Mouse (Mus musculus): ENCODE measurements around the gene Dip2a. TPM values are rescaled to one million over a fixed set of nuclear protein-coding genes. Genes with fewer than 3 reads are reported as not detected.

Dip2a gene
- not detected in 2 replicates for polyA plus RNA-seq (2012; ENCODE audit: insufficient read depth, insufficient read length, low replicate concordance, missing spikeins)

- peaks cover 3% of the 10 kb centered on the region for H3K4me1 ChIP-seq (ENCODE audit: control insufficient read depth, insufficient read depth, low read length)
- under 1% methylated on average over 94 of the region's 94 CpGs for WGBS
- no peak for TF ChIP-seq CTCF (IDR thresholded peaks at IDR 0.05; ENCODE audit: insufficient read depth, low read depth, low read length)
- peak; percentile 40 for TF ChIP-seq POLR2A (IDR thresholded peaks at IDR 0.05; ENCODE audit: insufficient read depth, low read depth, low read length)
- H3K27ac ChIP-seq (ENCODE audit: insufficient read depth, low read depth, low read length) = peak within 1 kb of the TSS; percentile 58; the same call in 1 of the 2 replicates
- H3K4me3 ChIP-seq (ENCODE audit: insufficient read depth, low read depth, low read length) = peak within 1 kb of the TSS; percentile 84
These were observed at the start of gene Dip2a for GRCm38 (mm10) chr10:76344711-76345539. Gene Dip2a (minus strand): TSS chr10:76345291.

GRCm38 (mm10) chr10:76392596-76392995 lies 47.5 kb upstream of the Dip2a start:
- Histone ChIP-seq H3K4me3 (ENCODE audit: insufficient read depth, low read depth, low read length) (no peak overlapping the region), H3K27ac (ENCODE audit: insufficient read depth, low read depth, low read length) (no peak overlapping the region), H3K4me1 (ENCODE audit: control insufficient read depth, insufficient read depth, low read length) (no peaks in the 10 kb centered on the region)
- WGBS = 96% methylated on average over 12 of the region's 12 CpGs
- TF ChIP-seq POLR2A (IDR thresholded peaks at IDR 0.05; ENCODE audit: insufficient read depth, low read depth, low read length) (no peak), CTCF (IDR thresholded peaks at IDR 0.05; ENCODE audit: insufficient read depth, low read depth, low read length) (no peak)

GRCm38 (mm10) chr10:76391786-76392185 lies 46.7 kb upstream of the Dip2a start:
- Histone ChIP-seq H3K27ac (ENCODE audit: insufficient read depth, low read depth, low read length) (no peak overlapping the region), H3K4me1 (ENCODE audit: control insufficient read depth, insufficient read depth, low read length) (no peaks in the 10 kb centered on the region), H3K4me3 (ENCODE audit: insufficient read depth, low read depth, low read length) (no peak overlapping the region)
- TF ChIP-seq CTCF (IDR thresholded peaks at IDR 0.05; ENCODE audit: insufficient read depth, low read depth, low read length) = 0 out of 2 replicates have a peak, but pooled peaks have one; percentile 27
- no peak for TF ChIP-seq POLR2A (IDR thresholded peaks at IDR 0.05; ENCODE audit: insufficient read depth, low read depth, low read length)
- WGBS = 86% methylated on average over 9 of the region's 9 CpGs

- Histone ChIP-seq H3K4me3 (ENCODE audit: insufficient read depth, low read depth, low read length) (no peak overlapping the region), H3K27ac (ENCODE audit: insufficient read depth, low read depth, low read length) (no peak overlapping the region), H3K4me1 (ENCODE audit: control insufficient read depth, insufficient read depth, low read length) (no peaks in the 10 kb centered on the region)
- TF ChIP-seq POLR2A (IDR thresholded peaks at IDR 0.05; ENCODE audit: insufficient read depth, low read depth, low read length) = no peak
- no peak for TF ChIP-seq CTCF (IDR thresholded peaks at IDR 0.05; ENCODE audit: insufficient read depth, low read depth, low read length)
- 95% methylated on average over 9 of the region's 9 CpGs for WGBS
These were observed 46.1 kb upstream of the Dip2a start for GRCm38 (mm10) chr10:76391166-76391565.

- no peak overlapping the region for H3K4me3 ChIP-seq (ENCODE audit: insufficient read depth, low read depth, low read length)
- TF ChIP-seq POLR2A (IDR thresholded peaks at IDR 0.05; ENCODE audit: insufficient read depth, low read depth, low read length) (no peak), CTCF (IDR thresholded peaks at IDR 0.05; ENCODE audit: insufficient read depth, low read depth, low read length) (no peak)
- H3K4me1 ChIP-seq (ENCODE audit: control insufficient read depth, insufficient read depth, low read length) = peaks cover 6% of the 10 kb centered on the region
- no peak overlapping the region for H3K27ac ChIP-seq (ENCODE audit: insufficient read depth, low read depth, low read length)
- 92% methylated on average over 18 of the region's 18 CpGs for WGBS
These were observed 29.9 kb upstream of the Dip2a start for GRCm38 (mm10) chr10:76374981-76375380.

- Histone ChIP-seq H3K4me1 (ENCODE audit: control insufficient read depth, insufficient read depth, low read length) (peaks cover 9% of the 10 kb centered on the region), H3K4me3 (ENCODE audit: insufficient read depth, low read depth, low read length) (no peak overlapping the region), H3K27ac (ENCODE audit: insufficient read depth, low read depth, low read length) (peak overlapping the region; percentile 64)
- TF ChIP-seq POLR2A (IDR thresholded peaks at IDR 0.05; ENCODE audit: insufficient read depth, low read depth, low read length) (no peak), CTCF (IDR thresholded peaks at IDR 0.05; ENCODE audit: insufficient read depth, low read depth, low read length) (no peak)
- WGBS = 20% methylated on average over 3 of the region's 3 CpGs
These were observed 26.6 kb upstream of the Dip2a start for GRCm38 (mm10) chr10:76371736-76372135.

- 80% methylated on average over 13 of the region's 13 CpGs for WGBS
- Histone ChIP-seq H3K4me3 (ENCODE audit: insufficient read depth, low read depth, low read length) (no peak overlapping the region), H3K27ac (ENCODE audit: insufficient read depth, low read depth, low read length) (peak overlapping the region; percentile 71; the same call in 1 of the 2 replicates), H3K4me1 (ENCODE audit: control insufficient read depth, insufficient read depth, low read length) (peaks cover 9% of the 10 kb centered on the region)
- TF ChIP-seq POLR2A (IDR thresholded peaks at IDR 0.05; ENCODE audit: insufficient read depth, low read depth, low read length) = no peak
- no peak for TF ChIP-seq CTCF (IDR thresholded peaks at IDR 0.05; ENCODE audit: insufficient read depth, low read depth, low read length)
These were observed 23.7 kb upstream of the Dip2a start for GRCm38 (mm10) chr10:76368766-76369165.

GRCm38 (mm10) chr10:76363233-76363632 lies 18.1 kb upstream of the Dip2a start:
- TF ChIP-seq CTCF (IDR thresholded peaks at IDR 0.05; ENCODE audit: insufficient read depth, low read depth, low read length) = no peak
- TF ChIP-seq POLR2A (IDR thresholded peaks at IDR 0.05; ENCODE audit: insufficient read depth, low read depth, low read length) = no peak
- no peaks in the 10 kb centered on the region; the same call in 1 of the 2 replicates for H3K4me1 ChIP-seq (ENCODE audit: control insufficient read depth, insufficient read depth, low read length)
- 33% methylated on average over 3 of the region's 3 CpGs for WGBS
- no peak overlapping the region for H3K27ac ChIP-seq (ENCODE audit: insufficient read depth, low read depth, low read length)
- no peak overlapping the region for H3K4me3 ChIP-seq (ENCODE audit: insufficient read depth, low read depth, low read length)

GRCm38 (mm10) chr10:76358468-76358867 lies 13.4 kb upstream of the Dip2a start:
- H3K4me3 ChIP-seq (ENCODE audit: insufficient read depth, low read depth, low read length) = no peak overlapping the region
- WGBS = 50% methylated on average over 5 of the region's 5 CpGs
- H3K4me1 ChIP-seq (ENCODE audit: control insufficient read depth, insufficient read depth, low read length) = peaks cover 4% of the 10 kb centered on the region
- TF ChIP-seq CTCF (IDR thresholded peaks at IDR 0.05; ENCODE audit: insufficient read depth, low read depth, low read length) (no peak), POLR2A (IDR thresholded peaks at IDR 0.05; ENCODE audit: insufficient read depth, low read depth, low read length) (no peak)
- H3K27ac ChIP-seq (ENCODE audit: insufficient read depth, low read depth, low read length) = no peak overlapping the region
